Mouse (Mus musculus) brain, embryonic 14.5 days (tissue): ENCODE results near the gene Mrgprh. TPM values are rescaled to one million over a fixed set of nuclear protein-coding genes. Genes with fewer than 3 reads are reported as not detected.
A peak's percentile ranks its signal among the peaks of the same experiment; 100 is the strongest.

Source experiments
- DNase-seq: peaks from one replicate; pipeline ENCODE4 v3.0.0-alpha.2; 2011; ENCODE audit warnings: low read depth
- CTCF ChIP-seq: fragments of 200-500 bp; IDR thresholded peaks from 2 replicates; pipeline ENCODE4 v1.5.1; 2012; ENCODE audit warnings: inconsistent platforms, mild to moderate bottlenecking, moderate library complexity, borderline replicate concordance; ENCODE audit not compliant: insufficient read depth, insufficient read length; ENCODE audit errors: extremely low read depth
- POLR2A ChIP-seq: fragments of 200-500 bp; IDR thresholded peaks from 2 replicates; pipeline ENCODE4 v1.6.1; 2012; ENCODE audit warnings: mild to moderate bottlenecking, inconsistent platforms, borderline replicate concordance; ENCODE audit not compliant: poor library complexity, insufficient read depth, insufficient read length, severe bottlenecking; ENCODE audit errors: extremely low read depth
- polyA plus RNA-seq: library from polyadenylated mRNA; depleted of rRNA; stranded (reverse); fragments of >200 nt; gene quantifications from 2 replicates; pipeline ENCODE4 v1.2.3, GENCODE M21; 2012

Mrgprh gene
- polyA plus RNA-seq, 1 experiment: 0.05 TPM

GRCm38 (mm10) chr17:12851689-12852088 is 24.1 kb upstream of the Mrgprh start:
- no peak for DNase-seq

GRCm38 (mm10) chr17:12853821-12854220 is 22.0 kb upstream of the Mrgprh start:
- no peak for DNase-seq
- TF ChIP-seq POLR2A (no peak), CTCF (no peak)

More at GRCm38 (mm10) chr17:12851689-12852088, 24.1 kb upstream of the Mrgprh start:
- TF ChIP-seq POLR2A (no peak), CTCF (no peak)

GRCm38 (mm10) chr17:12854386-12854785 is 21.4 kb upstream of the Mrgprh start:
- no peak for TF ChIP-seq POLR2A
- no peak for TF ChIP-seq CTCF
- no peak for DNase-seq

GRCm38 (mm10) chr17:12857395-12857794 is 18.4 kb upstream of the Mrgprh start:
- TF ChIP-seq POLR2A (no peak), CTCF (no peak)
- no peak for DNase-seq

- TF ChIP-seq POLR2A (no peak), CTCF (peak; percentile 14; the same call in 1 of the 2 replicates)
- no peak for DNase-seq
Observed at GRCm38 (mm10) chr17:12858072-12858471, 17.8 kb upstream of the Mrgprh start.

- TF ChIP-seq POLR2A (no peak), CTCF (no peak)
- no peak for DNase-seq
Observed at GRCm38 (mm10) chr17:12859006-12859520, 16.8 kb upstream of the Mrgprh start.

- DNase-seq: no peak
- TF ChIP-seq CTCF (no peak), POLR2A (no peak)
Observed at GRCm38 (mm10) chr17:12864111-12864510, 11.7 kb upstream of the Mrgprh start.

- TF ChIP-seq POLR2A (no peak), CTCF (no peak)
- DNase-seq: no peak
Observed at GRCm38 (mm10) chr17:12865407-12865806, 10.4 kb upstream of the Mrgprh start.

- TF ChIP-seq CTCF (no peak), POLR2A (no peak)
- DNase-seq: no peak
Observed at GRCm38 (mm10) chr17:12866853-12867252, 9.0 kb upstream of the Mrgprh start.

- no peak for TF ChIP-seq POLR2A
- DNase-seq: no peak
Observed at GRCm38 (mm10) chr17:12868043-12868442, 7.8 kb upstream of the Mrgprh start, which contains the start of gene Mas1. TSS of gene Mas1 (minus strand) at chr17:12868143.

- TF ChIP-seq CTCF (no peak), POLR2A (no peak)
- DNase-seq: no peak
Observed at GRCm38 (mm10) chr17:12868640-12869039, 7.2 kb upstream of the Mrgprh start.

GRCm38 (mm10) chr17:12872275-12873028 is 3.4 kb upstream of the Mrgprh start:
- DNase-seq: no peak
- TF ChIP-seq CTCF: no peak
- no peak for TF ChIP-seq POLR2A
